In the genomic region with DNA sequence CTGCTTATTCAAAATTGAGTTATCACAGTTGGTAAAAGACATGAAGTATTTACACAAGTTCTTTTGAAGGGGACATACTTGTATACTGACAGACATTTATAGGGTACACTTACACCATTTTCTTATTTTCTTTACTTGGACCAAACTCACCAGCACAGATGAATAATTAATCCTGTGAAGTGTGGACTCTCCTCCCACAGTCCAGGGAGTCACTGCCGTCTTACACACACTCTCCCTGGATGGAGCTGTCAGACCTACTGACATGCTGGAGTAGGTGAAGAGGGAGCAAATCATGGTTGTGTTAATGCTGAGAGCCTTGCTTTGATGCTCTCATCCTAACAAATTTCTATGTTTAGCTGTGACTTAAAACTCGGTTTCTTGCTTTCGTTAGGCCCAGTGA, we compare ENCODE assay signal across 17 mouse cellular contexts. TPM values are rescaled to one million over a fixed set of nuclear protein-coding genes. Genes with fewer than 3 reads are reported as not detected.
"Had no signal": no experiment of that assay in that cellular context is flagged by ENCODE, and none has a peak within 500 bp of the region (broad histone marks: within the 10 kb centered on the region; RNA-seq: fewer than 3 reads in every experiment).

No protein-coding gene starts in this region.

- H3K27ac ChIP-seq: intestine, embryonic 15.5 days; kidney, postnatal 0 days; limb, embryonic 12.5 days; limb, embryonic 15.5 days; liver, embryonic 13.5 days; stomach, postnatal 0 days had no signal

- H3K27me3 ChIP-seq: intestine, embryonic 15.5 days; limb, embryonic 12.5 days; limb, embryonic 15.5 days; liver, embryonic 13.5 days had no signal

- H3K4me3 ChIP-seq: intestine, embryonic 15.5 days; limb, embryonic 12.5 days; limb, embryonic 15.5 days; liver, embryonic 13.5 days had no signal

- H3K4me1 ChIP-seq: intestine, embryonic 15.5 days; limb, embryonic 12.5 days; limb, embryonic 15.5 days; liver, embryonic 13.5 days had no signal

- DNase-seq: left cerebral cortex, postnatal 4 days; liver, embryonic 13.5 days; lung, adult 2 months; lung, postnatal 14 days; lung, postnatal 4 days; midbrain, embryonic 14.5 days; right cerebral cortex, adult 18-20 months; right cerebral cortex, postnatal 14 days; right cerebral cortex, postnatal 4 days; thymus, adult 2 months; thymus, postnatal 14 days; thymus, postnatal 4 days had no signal

RNA-seq across cellular contexts. Expression of a gene that starts 7.2 kb away (rescaled TPM):
- polyA plus RNA-seq: lung, adult 2 months; thymus, adult 2 months had no signal
